Mouse (Mus musculus) hematopoietic stem cell, adult 5-6 weeks (primary cell): ENCODE results near the gene Retnla. TPM values are rescaled to one million over a fixed set of nuclear protein-coding genes. Genes with fewer than 3 reads are reported as not detected.

Source experiments
- ATAC-seq, 2 experiments: fragments of 125-278 bp in 1 of 2; replicated peaks in 1 of 2; 2 replicates each; pipeline ENCODE4 v1.8.0; 2016 to 2017; ENCODE audit warnings: inconsistent platforms in 2 of 2, mild to moderate bottlenecking in 2 of 2, moderate number of reproducible peaks in 2 of 2, low read depth in 1 of 2, moderate TSS enrichment in 1 of 2; ENCODE audit not compliant: low FRiP score in 2 of 2, poor library complexity in 2 of 2, severe bottlenecking in 2 of 2, insufficient read depth in 1 of 2, low TSS enrichment in 1 of 2
- total RNA-seq: library from RNA; stranded (forward); fragments of 172-1452, 232-1000 nt; gene quantifications from 2 replicates; pipeline ENCODE4 v1.2.3, GENCODE M21; 2017

Gene Retnla
- total RNA-seq, 1 experiment from 2014 or later = not detected

- no peak for ATAC-seq
Observed at GRCm38 (mm10) chr16:48869671-48870070, 27.3 kb downstream of the Retnla start.

DNA sequence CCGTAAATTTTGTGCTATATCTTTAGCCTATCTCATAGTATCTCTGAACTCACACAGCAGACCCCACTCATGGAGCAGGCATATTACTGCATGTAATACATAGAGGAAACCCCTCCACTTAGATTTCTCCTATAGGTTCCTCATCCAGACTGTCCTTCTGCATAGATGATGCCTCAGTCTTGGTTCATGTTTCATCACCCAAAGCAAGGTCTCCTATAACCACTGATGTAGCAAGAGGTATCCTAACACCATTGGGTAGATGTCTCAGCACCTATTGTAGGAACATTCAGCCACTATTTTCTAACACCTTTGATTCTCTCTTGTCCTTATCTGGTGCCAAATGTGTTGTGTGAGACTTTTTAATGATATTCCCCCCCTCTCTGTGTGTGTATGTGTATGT lies 29.4 kb downstream of the Retnla start:
- ATAC-seq = peak in 1 of 2 experiments; percentile 39; a peak in 1 of 4 replicates

GRCm38 (mm10) chr16:48872321-48872720 lies 30.0 kb downstream of the Retnla start, which contains the start of gene Retnlg:
Gene Retnlg (plus strand): TSS chr16:48872621.
- peak in 1 of 2 experiments; percentile 34; a peak in 1 of 4 replicates for ATAC-seq

DNA sequence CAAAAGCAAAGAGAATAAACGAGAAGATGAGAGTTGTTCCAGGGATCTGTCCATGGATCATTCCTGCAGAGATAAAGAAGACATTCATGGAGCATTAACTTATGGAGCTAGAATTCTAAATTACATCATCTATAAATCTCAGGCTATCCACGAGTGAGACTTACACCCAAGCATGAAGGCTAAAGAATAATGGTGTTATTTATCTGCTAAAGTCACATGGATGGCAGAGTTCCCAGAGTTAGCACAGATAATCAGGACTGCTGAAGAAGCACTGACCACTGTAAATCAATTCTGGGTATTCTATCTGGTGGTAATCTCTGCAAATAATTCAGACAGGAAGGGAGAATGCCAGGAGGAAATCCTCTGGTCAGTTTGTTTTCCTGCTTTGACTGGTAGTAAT lies 48.4 kb downstream of the Retnla start:
- ATAC-seq = no peak

Other genes with a start within 250 kb of the Retnla start
- gene Trat1, start 70.5 kb upstream of the Retnla start, total RNA-seq = 1.2 and 1.8 TPM in 2 replicates
- not detected in 2 replicates for gene Retnlb, start 25.7 kb upstream of the Retnla start, total RNA-seq
- gene Retnlg, start 30.1 kb downstream of the Retnla start, total RNA-seq = 127 and 234 TPM in 2 replicates
- 38.1 and 39.1 TPM in 2 replicates for gene Dzip3, start 151.6 kb downstream of the Retnla start, total RNA-seq
- 77.1 and 89.5 TPM in 2 replicates for gene Cip2a, start 151.6 kb downstream of the Retnla start, total RNA-seq
- not detected in 2 replicates for gene Myh15, start 214.9 kb downstream of the Retnla start, total RNA-seq